Mouse (Mus musculus): ENCODE measurements around the gene Tat. TPM values are rescaled to one million over a fixed set of nuclear protein-coding genes. Genes with fewer than 3 reads are reported as not detected.

The Tat gene
- polyA plus RNA-seq, 1 experiment, result 0.61 TPM

- TF ChIP-seq POLR2A (IDR thresholded peaks at IDR 0.05; ENCODE audit: control insufficient read depth, extremely low read depth, insufficient read depth, low read length, poor library complexity), result no peak
- no peak for TF ChIP-seq CTCF (IDR thresholded peaks at IDR 0.05; ENCODE audit: borderline replicate concordance, control insufficient read depth, extremely low read depth, insufficient read depth, low read length, poor library complexity)
- Histone ChIP-seq H3K27me3 (ENCODE audit: control insufficient read depth, insufficient read depth, low read length) (no peaks in the 10 kb centered on the region), H3K4me3 (ENCODE audit: control insufficient read depth, insufficient read depth, low read length) (no peak overlapping the region), H3K4me1 (replicated peaks; ENCODE audit: control insufficient read depth, insufficient read depth, low read length) (no peaks in the 10 kb centered on the region), H3K36me3 (ENCODE audit: control insufficient read depth, insufficient read depth, low read length) (no peaks in the 10 kb centered on the region), H3K27ac (ENCODE audit: control insufficient read depth, insufficient read depth, low read length) (no peak overlapping the region)
- 6% methylated on average over 19 of the region's 19 CpGs for WGBS
- no peak for DNase-seq
Measured at GRCm38 (mm10) chr8:109948285-109948564, 42.0 kb upstream of the Tat start.

GRCm38 (mm10) chr8:109952171-109952570 is 38.1 kb upstream of the Tat start:
- no peaks in the 10 kb centered on the region for H3K27me3 ChIP-seq (ENCODE audit: control insufficient read depth, insufficient read depth, low read length)
- H3K36me3 ChIP-seq (ENCODE audit: control insufficient read depth, insufficient read depth, low read length), result no peaks in the 10 kb centered on the region
- H3K4me3 ChIP-seq (ENCODE audit: control insufficient read depth, insufficient read depth, low read length), result no peak overlapping the region
- H3K27ac ChIP-seq (ENCODE audit: control insufficient read depth, insufficient read depth, low read length), result no peak overlapping the region
- H3K4me1 ChIP-seq (replicated peaks; ENCODE audit: control insufficient read depth, insufficient read depth, low read length), result no peaks in the 10 kb centered on the region
- TF ChIP-seq CTCF (IDR thresholded peaks at IDR 0.05; ENCODE audit: borderline replicate concordance, control insufficient read depth, extremely low read depth, insufficient read depth, low read length, poor library complexity) (no peak), POLR2A (IDR thresholded peaks at IDR 0.05; ENCODE audit: control insufficient read depth, extremely low read depth, insufficient read depth, low read length, poor library complexity) (no peak)
- DNase-seq, result no peak
- WGBS, result 85% methylated on average over 7 of the region's 7 CpGs

- Histone ChIP-seq H3K27me3 (ENCODE audit: control insufficient read depth, insufficient read depth, low read length) (no peaks in the 10 kb centered on the region), H3K4me3 (ENCODE audit: control insufficient read depth, insufficient read depth, low read length) (no peak overlapping the region), H3K27ac (ENCODE audit: control insufficient read depth, insufficient read depth, low read length) (no peak overlapping the region), H3K4me1 (replicated peaks; ENCODE audit: control insufficient read depth, insufficient read depth, low read length) (no peaks in the 10 kb centered on the region), H3K36me3 (ENCODE audit: control insufficient read depth, insufficient read depth, low read length) (no peaks in the 10 kb centered on the region)
- no peak for TF ChIP-seq POLR2A (IDR thresholded peaks at IDR 0.05; ENCODE audit: control insufficient read depth, extremely low read depth, insufficient read depth, low read length, poor library complexity)
- no peak for TF ChIP-seq CTCF (IDR thresholded peaks at IDR 0.05; ENCODE audit: borderline replicate concordance, control insufficient read depth, extremely low read depth, insufficient read depth, low read length, poor library complexity)
- no peak for DNase-seq
- 82% methylated on average over 13 of the region's 13 CpGs for WGBS
Measured at GRCm38 (mm10) chr8:109954486-109954948, 35.7 kb upstream of the Tat start.

GRCm38 (mm10) chr8:109957167-109958028 is 32.8 kb upstream of the Tat start:
- no peak overlapping the region for H3K4me3 ChIP-seq (ENCODE audit: control insufficient read depth, insufficient read depth, low read length)
- DNase-seq, result peak; percentile 23

GRCm38 (mm10) chr8:109958036-109958655 is 32.1 kb upstream of the Tat start:
- TF ChIP-seq POLR2A (IDR thresholded peaks at IDR 0.05; ENCODE audit: control insufficient read depth, extremely low read depth, insufficient read depth, low read length, poor library complexity) (no peak), CTCF (IDR thresholded peaks at IDR 0.05; ENCODE audit: borderline replicate concordance, control insufficient read depth, extremely low read depth, insufficient read depth, low read length, poor library complexity) (no peak)
- no peak for DNase-seq
- WGBS, result 71% methylated on average over 12 of the region's 12 CpGs
- H3K27ac ChIP-seq (ENCODE audit: control insufficient read depth, insufficient read depth, low read length), result no peak overlapping the region
- no peaks in the 10 kb centered on the region for H3K4me1 ChIP-seq (replicated peaks; ENCODE audit: control insufficient read depth, insufficient read depth, low read length)
- H3K4me3 ChIP-seq (ENCODE audit: control insufficient read depth, insufficient read depth, low read length), result no peak overlapping the region
- H3K36me3 ChIP-seq (ENCODE audit: control insufficient read depth, insufficient read depth, low read length), result no peaks in the 10 kb centered on the region
- no peaks in the 10 kb centered on the region; the same call in none of the 2 replicates for H3K27me3 ChIP-seq (ENCODE audit: control insufficient read depth, insufficient read depth, low read length)

More at GRCm38 (mm10) chr8:109957167-109958028, 32.8 kb upstream of the Tat start:
- Histone ChIP-seq H3K27ac (ENCODE audit: control insufficient read depth, insufficient read depth, low read length) (no peak overlapping the region), H3K27me3 (ENCODE audit: control insufficient read depth, insufficient read depth, low read length) (no peaks in the 10 kb centered on the region; the same call in none of the 2 replicates), H3K36me3 (ENCODE audit: control insufficient read depth, insufficient read depth, low read length) (no peaks in the 10 kb centered on the region), H3K4me1 (replicated peaks; ENCODE audit: control insufficient read depth, insufficient read depth, low read length) (no peaks in the 10 kb centered on the region)
- TF ChIP-seq CTCF (IDR thresholded peaks at IDR 0.05; ENCODE audit: borderline replicate concordance, control insufficient read depth, extremely low read depth, insufficient read depth, low read length, poor library complexity) (no peak), POLR2A (IDR thresholded peaks at IDR 0.05; ENCODE audit: control insufficient read depth, extremely low read depth, insufficient read depth, low read length, poor library complexity) (no peak)
- 42% methylated on average over 16 of the region's 16 CpGs for WGBS

- no peaks in the 10 kb centered on the region for H3K4me1 ChIP-seq (replicated peaks; ENCODE audit: control insufficient read depth, insufficient read depth, low read length)
- 92% methylated on average over 4 of the region's 4 CpGs for WGBS
- DNase-seq, result no peak
- no peaks in the 10 kb centered on the region for H3K36me3 ChIP-seq (ENCODE audit: control insufficient read depth, insufficient read depth, low read length)
- no peak for TF ChIP-seq CTCF (IDR thresholded peaks at IDR 0.05; ENCODE audit: borderline replicate concordance, control insufficient read depth, extremely low read depth, insufficient read depth, low read length, poor library complexity)
- no peak for TF ChIP-seq POLR2A (IDR thresholded peaks at IDR 0.05; ENCODE audit: control insufficient read depth, extremely low read depth, insufficient read depth, low read length, poor library complexity)
- H3K4me3 ChIP-seq (ENCODE audit: control insufficient read depth, insufficient read depth, low read length), result no peak overlapping the region
- H3K27ac ChIP-seq (ENCODE audit: control insufficient read depth, insufficient read depth, low read length), result no peak overlapping the region
- H3K27me3 ChIP-seq (ENCODE audit: control insufficient read depth, insufficient read depth, low read length), result no peaks in the 10 kb centered on the region; the same call in none of the 2 replicates
Measured at GRCm38 (mm10) chr8:109959112-109959511, 31.1 kb upstream of the Tat start.

Measured in thymus, adult 2 months (tissue).